31 mouse cellular contexts compared by ENCODE assay signal in genomic region chr4:106663956-106664470, GRCm38 (mm10). TPM values are rescaled to one million over a fixed set of nuclear protein-coding genes. Genes with fewer than 3 reads are reported as not detected.
DNase-seq lines count a peak whose midpoint lies in the region; ATAC-seq and TF ChIP-seq lines count a peak whose summit lies in the region.
"Had no signal": no experiment of that assay in that cellular context is flagged by ENCODE, and none has a peak within 500 bp of the region (broad histone marks: within the 10 kb centered on the region; RNA-seq: fewer than 3 reads in every experiment).

No protein-coding gene starts in this region.

- no peak overlapping the region for H3K9ac ChIP-seq in kidney, embryonic 16.5 days (replicated peaks; ENCODE audit: low read length)
- no peak overlapping the region for H3K9ac ChIP-seq in kidney, embryonic 15.5 days
- H3K9ac ChIP-seq: embryonic facial prominence, embryonic 13.5 days; forebrain, embryonic 13.5 days; hindbrain, embryonic 12.5 days; hindbrain, embryonic 15.5 days had no signal

- intact Hi-C loops in gastrocnemius, adult 2 months (cut with DNase I), result no loop called here

- H3K4me2 ChIP-seq in kidney, embryonic 16.5 days (replicated peaks; ENCODE audit: low read depth, low read length), result no peak overlapping the region
- H3K4me2 ChIP-seq in kidney, embryonic 15.5 days, result no peak overlapping the region
- H3K4me2 ChIP-seq: embryonic facial prominence, embryonic 13.5 days; forebrain, embryonic 13.5 days; heart, embryonic 11.5 days; hindbrain, embryonic 12.5 days; hindbrain, embryonic 15.5 days had no signal

- DNase-seq in gastrocnemius, adult 2 months, result no peak
- no peak for DNase-seq in gastrocnemius, adult 8-10 months (ENCODE audit: low spot score in 2 of 2)
- DNase-seq in lung, postnatal 14 days, result no peak
- DNase-seq in spleen, postnatal 14 days (ENCODE audit: low spot score in 2 of 2), result no peak
- DNase-seq: adrenal gland, adult 2 months; adrenal gland, postnatal 14 days; cerebellum, adult 11-12 months; cerebellum, adult 8-10 months; cerebellum, postnatal 10 days; cerebellum, postnatal 36 days; embryo, embryonic 11 days; gastrocnemius, postnatal 10 days; gastrocnemius, postnatal 36 days; heart, adult 11 months had no signal

- peak overlapping the region; percentile 90 for H3K27ac ChIP-seq in gastrocnemius, adult 2 months
- H3K27ac ChIP-seq in kidney, embryonic 16.5 days (ENCODE audit: low read length), result peak overlapping the region; percentile 55; the same call in 1 of the 2 replicates
- no peak overlapping the region for H3K27ac ChIP-seq in kidney, embryonic 15.5 days
- H3K27ac ChIP-seq in brown adipose tissue, adult 24 weeks (replicated peaks; ENCODE audit: low read depth, low read length), result 0 out of 2 replicates have a peak overlapping the region, but pooled peaks have one; percentile 24
- H3K27ac ChIP-seq: embryonic facial prominence, embryonic 10.5 days; embryonic facial prominence, embryonic 13.5 days; forebrain, embryonic 10.5 days; forebrain, embryonic 13.5 days; hindbrain, embryonic 12.5 days; hindbrain, embryonic 15.5 days had no signal

- ATAC-seq in kidney, embryonic 16.5 days (ENCODE audit: low FRiP score, low TSS enrichment), result no peak
- ATAC-seq in kidney, embryonic 15.5 days (replicated peaks; ENCODE audit: low FRiP score), result no peak
- ATAC-seq: forebrain, embryonic 13.5 days; forebrain, embryonic 16.5 days had no signal

- no peak for TF ChIP-seq CTCF in gastrocnemius, adult 2 months (IDR thresholded peaks at IDR 0.05)

- no peaks in the 10 kb centered on the region for H3K4me1 ChIP-seq in kidney, embryonic 16.5 days (ENCODE audit: insufficient read depth, low read length)
- H3K4me1 ChIP-seq in kidney, embryonic 15.5 days, result no peaks in the 10 kb centered on the region
- H3K4me1 ChIP-seq in brown adipose tissue, adult 24 weeks (ENCODE audit: control insufficient read depth, insufficient read depth, insufficient read length, low read length), result no peaks in the 10 kb centered on the region
- H3K4me1 ChIP-seq: embryonic facial prominence, embryonic 10.5 days; embryonic facial prominence, embryonic 13.5 days; forebrain, embryonic 10.5 days; forebrain, embryonic 13.5 days; hindbrain, embryonic 12.5 days; hindbrain, embryonic 15.5 days had no signal

- 86% methylated on average over 5 of the region's 5 CpGs for WGBS in kidney, embryonic 16.5 days
- WGBS in kidney, embryonic 15.5 days, result 88% methylated on average over 5 of the region's 5 CpGs

- H3K27me3 ChIP-seq in kidney, embryonic 16.5 days (ENCODE audit: insufficient read depth, low read length), result no peaks in the 10 kb centered on the region
- no peaks in the 10 kb centered on the region for H3K27me3 ChIP-seq in kidney, embryonic 15.5 days
- H3K27me3 ChIP-seq: embryonic facial prominence, embryonic 13.5 days; forebrain, embryonic 13.5 days; hindbrain, embryonic 12.5 days; hindbrain, embryonic 15.5 days had no signal

- no peak overlapping the region for H3K4me3 ChIP-seq in gastrocnemius, adult 2 months
- no peak overlapping the region for H3K4me3 ChIP-seq in kidney, embryonic 16.5 days (ENCODE audit: low read length)
- H3K4me3 ChIP-seq in kidney, embryonic 15.5 days (replicated peaks), result no peak overlapping the region
- H3K4me3 ChIP-seq in brown adipose tissue, adult 24 weeks (ENCODE audit: insufficient read depth, low read depth, low read length), result no peak overlapping the region
- H3K4me3 ChIP-seq: embryonic facial prominence, embryonic 10.5 days; embryonic facial prominence, embryonic 13.5 days; erythroblast, embryonic 14.5 days; forebrain, embryonic 10.5 days; forebrain, embryonic 13.5 days; hindbrain, embryonic 12.5 days; hindbrain, embryonic 15.5 days had no signal

- H3K9me3 ChIP-seq in kidney, embryonic 16.5 days (ENCODE audit: low read length), result no peaks in the 10 kb centered on the region
- H3K9me3 ChIP-seq in kidney, embryonic 15.5 days (replicated peaks), result no peaks in the 10 kb centered on the region
- H3K9me3 ChIP-seq: embryonic facial prominence, embryonic 10.5 days; embryonic facial prominence, embryonic 13.5 days; forebrain, embryonic 10.5 days; forebrain, embryonic 13.5 days; hindbrain, embryonic 12.5 days; hindbrain, embryonic 15.5 days had no signal

- peaks cover 79% of the 10 kb centered on the region for H3K36me3 ChIP-seq in kidney, embryonic 16.5 days (ENCODE audit: insufficient read depth, low read length)
- H3K36me3 ChIP-seq in kidney, embryonic 15.5 days, result peaks cover 100% of the 10 kb centered on the region

RNA-seq across cellular contexts. Expression of gene Pars2, which starts 13.1 kb away (rescaled TPM):
- 1 to 10 TPM; 2.5 to 3.8 TPM for total RNA-seq in gastrocnemius, adult 2 months (2021)
- 1 to 10 TPM; 1.7 to 5.9 (median 3.7) TPM for total RNA-seq in gastrocnemius, adult 8-10 months (2022)
- 16.0 and 17.9 TPM in 2 replicates for polyA plus RNA-seq in kidney, embryonic 16.5 days (2015; fragmentation: Nextera tagmentation; extraction: Ambion mirVana)
- 13.4 and 14.8 TPM in 2 replicates for polyA plus RNA-seq in kidney, embryonic 15.5 days (2015; fragmentation: Nextera tagmentation; extraction: Ambion mirVana)
- polyA plus RNA-seq in brown adipose tissue, adult 24 weeks (2012; ENCODE audit: insufficient read depth, insufficient read length, missing spikeins), result 4.9 and 5.8 TPM in 2 replicates

RNA-seq across cellular contexts. Expression of gene Ttc4, which starts 14.7 kb away (rescaled TPM):
- total RNA-seq in gastrocnemius, adult 2 months (2021), result 10 to 100 TPM; 24.3 to 34.7 TPM
- total RNA-seq in gastrocnemius, adult 8-10 months (2022), result 10 to 100 TPM; 21.9 to 28.7 (median 26.4) TPM
- polyA plus RNA-seq in kidney, embryonic 16.5 days (2015; fragmentation: Nextera tagmentation; extraction: Ambion mirVana), result 126 and 139 TPM in 2 replicates
- 98.1 and 104 TPM in 2 replicates for polyA plus RNA-seq in kidney, embryonic 15.5 days (2015; fragmentation: Nextera tagmentation; extraction: Ambion mirVana)
- 15.9 and 18.4 TPM in 2 replicates for polyA plus RNA-seq in brown adipose tissue, adult 24 weeks (2012; ENCODE audit: insufficient read depth, insufficient read length, missing spikeins)

RNA-seq across cellular contexts. Expression of gene Ttc22, which starts 41.8 kb away (rescaled TPM):
- not detected for total RNA-seq in gastrocnemius, adult 2 months (2021)
- total RNA-seq in gastrocnemius, adult 8-10 months (2022), result not detected
- polyA plus RNA-seq in kidney, embryonic 16.5 days (2015; fragmentation: Nextera tagmentation; extraction: Ambion mirVana), result 6.7 and 7.1 TPM in 2 replicates
- polyA plus RNA-seq in kidney, embryonic 15.5 days (2015; fragmentation: Nextera tagmentation; extraction: Ambion mirVana), result 5.8 and 6.0 TPM in 2 replicates
- not detected in 2 replicates for polyA plus RNA-seq in brown adipose tissue, adult 24 weeks (2012; ENCODE audit: insufficient read depth, insufficient read length, missing spikeins)
- total RNA-seq: adrenal gland, postnatal 14 days; gastrocnemius, postnatal 36 days; hematopoietic stem cell, adult 5-6 weeks had no signal
- polyA plus RNA-seq: adrenal gland, adult 2 months; embryonic facial prominence, embryonic 10.5 days; erythroblast, embryonic 14.5 days; forebrain, embryonic 10.5 days had no signal

RNA-seq across cellular contexts. Expression of gene Lexm, which starts 47.0 kb away (rescaled TPM):
- total RNA-seq in gastrocnemius, adult 2 months (2021), result not detected
- total RNA-seq in gastrocnemius, adult 8-10 months (2022), result not detected
- polyA plus RNA-seq in kidney, embryonic 16.5 days (2015; fragmentation: Nextera tagmentation; extraction: Ambion mirVana), result not detected in 2 replicates
- not detected in 2 replicates for polyA plus RNA-seq in kidney, embryonic 15.5 days (2015; fragmentation: Nextera tagmentation; extraction: Ambion mirVana)
- polyA plus RNA-seq in brown adipose tissue, adult 24 weeks (2012; ENCODE audit: insufficient read depth, insufficient read length, missing spikeins), result not detected in 2 replicates
- total RNA-seq: adrenal gland, adult 2 months; adrenal gland, postnatal 14 days; gastrocnemius, postnatal 10 days; gastrocnemius, postnatal 36 days; heart, adult 8-10 months; heart, postnatal 25 days; hematopoietic stem cell, adult 5-6 weeks had no signal
- polyA plus RNA-seq: adrenal gland, adult 2 months; embryonic facial prominence, embryonic 13.5 days; erythroblast, embryonic 14.5 days; forebrain, embryonic 10.5 days; forebrain, embryonic 13.5 days; forebrain, embryonic 16.5 days; heart, embryonic 14.5 days; heart, postnatal 0 days; hindbrain, embryonic 15.5 days had no signal
